Mouse (Mus musculus) heart, postnatal 10 days (tissue): Measurements from ENCODE around the gene Hoxa1. TPM values are rescaled to one million over a fixed set of nuclear protein-coding genes. Genes with fewer than 3 reads are reported as not detected.

Source experiments
- DNase-seq, 2 experiments: peaks; one replicate each; pipeline ENCODE4 v3.0.0; 2021
- intact Hi-C: fragments of 180-260 bp; cut with DNase I; formaldehyde crosslinking; loops from one replicate; pipeline ENCODE4 v1.15.1; 2025
- total RNA-seq, 2 experiments: library from RNA; stranded (reverse); gene quantifications; 2 replicates each; pipeline ENCODE4 v1.2.3; 2021

Gene Hoxa1
- total RNA-seq, 2 experiments from 2014 or later, result 0.22 to 0.30 TPM

DNA sequence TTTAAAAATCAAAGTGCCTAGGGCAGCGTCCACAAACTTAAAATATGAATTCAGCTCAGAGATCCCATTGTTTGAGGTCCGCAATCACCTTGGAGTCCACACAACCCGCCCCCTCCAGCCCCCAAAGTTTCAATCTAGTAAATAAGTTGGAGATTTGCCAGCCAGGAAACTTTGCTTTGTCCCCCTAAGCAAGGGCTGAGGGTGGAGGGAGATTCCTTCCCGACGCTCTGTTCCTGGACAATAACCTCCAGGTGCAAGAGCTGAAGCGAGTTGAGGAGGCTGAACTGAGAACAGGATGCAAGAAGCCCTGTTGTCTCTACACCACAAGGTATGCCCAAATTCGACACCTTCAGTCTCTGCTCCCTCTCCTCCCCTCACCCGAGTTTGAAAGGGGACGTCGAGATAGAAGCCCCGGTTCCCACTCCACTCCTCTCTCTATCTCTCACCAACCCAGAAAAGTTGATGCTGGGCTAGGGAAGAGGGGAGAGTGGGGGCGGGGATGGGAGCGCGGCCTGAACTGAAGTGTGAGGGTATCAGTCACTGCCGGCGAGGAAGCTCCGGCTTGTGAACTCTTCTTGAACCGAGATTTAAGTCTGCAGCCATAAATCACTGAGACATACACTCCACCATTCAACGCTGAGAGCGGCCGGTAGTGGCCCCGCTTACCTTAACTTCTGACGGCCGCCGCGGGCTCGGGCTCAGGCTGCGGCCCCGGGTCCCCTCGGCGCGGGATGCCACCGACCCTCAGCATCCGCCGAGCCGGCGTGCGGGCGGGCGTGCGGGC is 17.0 kb upstream of the Hoxa1 start:
- intact Hi-C loops, result no loop called here
- no peak for DNase-seq

DNA sequence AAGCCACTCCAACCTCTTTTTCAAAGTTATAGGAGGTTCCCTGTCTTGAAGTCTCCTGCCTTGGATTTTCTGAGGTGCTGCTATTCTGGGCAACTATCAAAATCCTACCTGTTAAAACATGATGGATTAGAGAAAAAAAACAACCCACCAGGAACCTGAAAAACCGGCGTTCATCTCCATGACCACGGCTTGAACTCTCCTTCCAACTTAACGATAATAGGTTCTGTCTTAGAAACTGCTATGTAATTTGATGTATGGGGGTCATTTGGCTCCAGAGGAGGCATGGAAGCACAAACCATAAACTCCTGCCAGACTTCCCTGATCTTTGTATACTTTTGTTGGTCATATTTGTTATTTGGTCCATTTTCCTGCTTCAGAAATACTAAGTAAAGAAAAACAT is 15.5 kb upstream of the Hoxa1 start:
- DNase-seq, result no peak
- intact Hi-C loops, result no loop called here

DNA sequence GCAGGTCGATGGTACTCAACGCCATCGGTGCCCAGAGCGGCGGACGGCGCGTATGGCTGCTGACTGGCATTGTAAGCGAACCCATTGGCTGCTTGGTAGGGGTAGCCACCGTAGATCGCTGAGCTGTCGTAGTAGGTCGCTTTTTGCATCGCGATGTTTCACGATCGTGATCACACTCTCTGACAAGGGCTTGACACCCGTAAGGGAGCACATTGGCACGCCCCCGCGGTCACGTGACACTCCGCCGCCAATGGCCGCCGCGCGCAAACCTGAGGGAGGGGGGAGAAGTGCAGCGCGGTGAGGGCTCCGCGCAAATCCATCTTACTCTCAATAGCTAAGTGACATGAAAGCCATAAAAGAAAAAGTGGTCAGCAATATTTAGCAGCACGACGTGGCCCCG is 14.4 kb upstream of the Hoxa1 start:
- intact Hi-C loops, result no loop called here
- DNase-seq, result peak; percentile 64 to 69

DNA sequence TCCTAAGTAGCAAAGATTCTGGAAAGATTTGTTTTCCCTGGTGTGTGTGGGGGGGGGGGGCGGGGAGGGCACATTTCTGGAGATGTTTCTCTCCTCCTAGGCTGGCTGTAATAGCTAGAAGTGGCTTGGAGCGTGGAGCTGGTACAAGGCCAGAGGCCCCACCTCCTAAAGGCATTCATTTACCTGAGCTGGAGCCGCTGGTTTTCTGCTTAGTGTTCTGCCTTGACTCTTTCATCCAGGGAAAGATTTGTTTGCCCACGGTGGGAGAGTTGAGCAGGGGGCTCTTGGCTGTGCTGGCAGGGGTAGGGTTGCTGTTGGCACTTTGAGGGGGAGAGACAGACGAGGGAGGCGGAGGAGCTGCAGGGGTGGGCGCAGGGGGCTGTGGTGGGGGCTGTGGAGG is 13.8 kb upstream of the Hoxa1 start:
- no peak for DNase-seq
- intact Hi-C loops, result no loop called here

DNA sequence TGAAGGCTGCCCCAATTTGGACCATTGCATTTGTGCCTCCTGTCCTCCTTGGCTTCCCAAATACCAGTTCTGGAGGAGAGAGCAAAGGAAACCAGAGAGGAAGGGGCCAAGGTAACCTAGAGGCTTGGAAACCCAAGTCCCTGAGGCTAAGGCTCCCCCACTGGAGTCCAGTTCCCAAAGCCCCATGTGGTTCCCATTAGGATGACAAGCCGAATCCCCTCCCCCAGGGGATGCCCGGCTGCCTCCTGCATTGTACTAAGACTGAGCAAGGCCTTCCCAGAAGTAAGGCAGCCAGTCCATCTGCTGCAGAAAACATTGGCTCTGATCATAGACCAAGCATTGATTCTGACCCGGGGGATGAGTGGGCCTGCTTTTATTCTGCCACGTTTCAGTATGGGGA is 13.2 kb upstream of the Hoxa1 start:
- no peak for DNase-seq
- intact Hi-C loops, result no loop called here

DNA sequence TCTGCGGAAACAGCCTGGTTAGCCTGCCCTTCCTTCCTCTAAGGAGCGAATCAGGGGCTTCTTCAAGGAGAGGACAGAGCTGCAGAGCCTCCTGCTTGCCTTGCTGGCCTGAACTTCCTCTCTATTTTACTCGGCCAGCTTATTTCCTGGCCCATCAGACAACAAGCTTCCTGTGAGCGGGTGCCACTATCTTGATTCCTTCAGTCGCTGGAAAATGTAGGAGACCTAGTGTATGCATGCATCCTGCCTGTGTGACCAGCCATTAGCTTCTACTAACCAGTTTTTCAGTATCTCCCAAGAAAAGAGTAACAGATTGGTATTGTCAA is 12.7 kb upstream of the Hoxa1 start:
- intact Hi-C loops, result no loop called here
- DNase-seq, result no peak

DNA sequence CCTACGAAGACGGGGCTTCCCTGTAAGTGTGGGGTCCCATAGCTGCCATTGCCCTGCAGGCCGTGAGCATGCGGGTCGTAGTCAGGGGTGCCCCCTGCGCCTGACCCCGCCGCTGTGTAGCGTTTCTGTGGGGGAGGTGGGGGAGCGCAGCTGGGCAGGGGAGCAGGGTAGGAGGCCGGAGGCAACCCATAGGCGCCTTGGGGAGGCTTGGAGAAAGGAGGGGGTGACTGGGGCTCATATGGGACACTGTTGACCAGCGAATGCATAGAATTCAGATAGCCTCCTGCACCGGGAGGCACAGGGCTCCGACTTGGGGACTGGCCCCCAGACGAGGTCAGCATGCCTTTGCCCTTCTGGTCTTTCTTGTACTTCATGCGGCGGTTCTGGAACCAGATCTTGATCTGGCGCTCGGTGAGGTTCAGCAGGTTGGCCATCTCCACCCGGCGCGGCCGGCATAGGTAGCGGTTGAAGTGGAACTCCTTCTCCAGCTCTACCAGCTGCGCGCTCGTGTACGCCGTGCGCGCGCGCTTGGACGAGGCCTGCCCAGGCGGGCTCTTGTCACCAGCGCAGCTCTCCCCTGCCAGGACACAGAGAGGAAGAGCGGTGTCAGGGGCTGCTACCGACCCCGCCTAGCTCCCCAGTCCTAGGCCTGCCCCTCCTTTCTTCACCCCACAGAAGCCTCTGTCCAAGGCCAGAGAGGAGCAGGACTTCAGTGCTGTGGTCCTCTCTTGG is 12.2 kb upstream of the Hoxa1 start:
- intact Hi-C loops, result no loop called here

DNA sequence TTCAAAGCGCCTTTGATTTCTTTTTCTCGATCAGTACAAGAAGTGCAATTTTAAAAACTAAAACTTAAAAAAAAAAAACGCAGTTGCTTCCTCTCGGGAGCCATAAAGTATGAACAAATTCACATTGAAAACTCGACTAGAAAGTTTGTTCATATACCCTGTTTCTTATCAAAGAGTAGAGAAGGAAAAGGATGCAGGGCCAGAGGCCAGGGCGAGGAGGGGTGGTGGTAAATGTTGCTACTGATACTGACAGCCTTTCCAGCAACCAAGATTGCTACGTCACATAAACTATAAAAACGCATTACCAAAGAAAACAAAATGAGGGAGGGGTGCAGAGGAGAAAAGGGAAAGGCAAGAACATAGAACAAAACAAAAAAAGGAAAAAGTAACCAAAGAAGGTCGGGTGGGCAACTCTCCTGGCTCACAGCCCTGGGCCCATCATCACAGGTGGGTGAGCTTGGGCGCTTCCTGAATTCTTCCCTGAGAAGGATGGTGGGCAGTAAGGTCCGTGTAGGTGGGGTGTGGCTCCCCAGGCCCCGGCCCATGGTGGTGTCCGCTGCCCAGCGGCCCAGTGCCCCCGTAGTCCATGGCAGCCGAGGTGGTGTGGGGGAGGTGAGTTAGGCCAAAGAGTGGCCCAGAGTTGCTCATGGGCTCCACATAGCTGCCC is 11.5 kb upstream of the Hoxa1 start:
- no peak for DNase-seq
- intact Hi-C loops, result no loop called here

More for the DNA sequence above, 12.2 kb upstream of the Hoxa1 start:
- no peak for DNase-seq

DNA sequence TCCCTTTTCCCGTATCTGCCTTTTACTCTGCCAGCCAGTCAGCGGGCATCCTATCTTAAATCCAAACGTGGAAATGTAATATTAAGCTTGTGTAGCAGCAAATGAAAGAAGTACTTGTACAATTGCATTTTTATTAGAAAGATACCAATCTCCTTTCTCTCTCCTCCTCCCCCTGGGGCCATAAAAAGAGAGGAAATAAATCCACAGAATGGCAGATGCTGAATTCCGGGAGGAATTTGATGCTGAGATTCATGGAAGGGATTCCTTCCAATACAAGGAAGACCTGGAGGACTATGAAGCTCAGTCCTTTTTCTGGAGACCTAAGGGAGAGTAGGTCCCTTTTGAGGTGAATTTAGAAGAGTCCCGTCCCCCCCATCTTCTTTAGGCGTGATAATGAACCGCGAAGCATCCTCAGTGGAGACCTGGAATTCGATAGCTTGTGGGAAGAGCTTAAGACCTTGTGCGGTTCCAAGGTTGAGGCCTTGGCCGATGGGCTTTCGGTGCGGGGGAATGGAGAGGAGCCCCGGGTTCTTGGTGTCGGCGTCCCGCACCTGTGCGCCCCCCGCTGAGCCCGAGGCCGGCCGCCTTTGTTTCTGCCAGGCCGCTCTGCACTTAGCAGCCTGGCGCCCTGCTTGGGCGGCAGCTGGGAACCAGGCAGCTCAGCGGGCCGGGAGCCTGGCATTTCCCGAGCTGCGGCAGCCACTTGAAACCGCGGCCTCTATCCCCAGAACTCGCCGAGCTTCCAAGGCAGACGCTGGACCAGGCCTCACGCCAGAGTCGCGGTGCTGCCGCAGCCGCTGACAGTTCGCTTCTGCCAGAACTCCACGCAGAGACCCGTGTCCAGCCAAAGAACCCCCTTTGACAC is 10.3 kb upstream of the Hoxa1 start:
- no peak for DNase-seq
- intact Hi-C loops, result no loop called here

DNA sequence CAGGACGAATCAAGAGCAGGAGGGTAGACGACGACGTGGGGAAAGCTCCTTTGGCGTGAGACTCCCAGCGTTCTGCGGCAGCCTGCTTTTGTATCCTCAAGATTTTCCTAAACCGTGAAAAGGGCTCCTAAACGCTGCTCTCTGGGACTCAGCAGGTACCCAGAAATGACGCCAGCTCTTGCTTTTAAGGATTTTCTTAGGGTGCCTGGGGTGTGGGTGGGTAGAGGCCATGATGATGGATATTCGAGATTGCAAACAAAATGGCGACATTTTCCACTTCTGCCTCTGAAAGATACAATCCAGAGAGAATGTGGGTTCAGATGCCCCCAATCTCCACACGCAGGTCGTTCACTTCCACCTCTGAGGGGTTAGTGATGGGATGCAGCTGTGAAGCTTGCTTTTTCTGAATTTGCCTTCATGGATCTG is 9.6 kb upstream of the Hoxa1 start:
- no peak for DNase-seq

DNA sequence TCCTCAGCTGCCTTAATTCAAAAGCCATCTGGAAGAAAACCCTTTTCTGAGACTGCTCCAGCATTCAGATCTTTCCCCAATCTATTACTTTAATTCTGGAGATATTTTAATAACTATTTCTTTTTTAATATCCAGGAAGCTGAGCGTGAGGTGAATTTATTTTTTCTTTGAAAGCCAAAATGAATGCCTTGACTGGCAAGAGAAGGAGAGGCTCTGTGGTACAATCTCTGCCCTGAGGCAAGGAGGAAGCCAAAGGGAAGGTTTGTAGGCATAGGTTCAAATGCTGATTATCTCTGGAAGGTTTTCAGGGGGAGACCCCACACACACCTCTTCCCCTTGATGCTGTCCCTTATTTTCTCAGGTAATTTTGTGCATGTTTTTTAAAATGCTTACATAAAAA is 9.1 kb upstream of the Hoxa1 start:
- DNase-seq, result no peak
- intact Hi-C loops, result no loop called here

More for the DNA sequence above, 9.6 kb upstream of the Hoxa1 start:
- intact Hi-C loops, result no loop called here

DNA sequence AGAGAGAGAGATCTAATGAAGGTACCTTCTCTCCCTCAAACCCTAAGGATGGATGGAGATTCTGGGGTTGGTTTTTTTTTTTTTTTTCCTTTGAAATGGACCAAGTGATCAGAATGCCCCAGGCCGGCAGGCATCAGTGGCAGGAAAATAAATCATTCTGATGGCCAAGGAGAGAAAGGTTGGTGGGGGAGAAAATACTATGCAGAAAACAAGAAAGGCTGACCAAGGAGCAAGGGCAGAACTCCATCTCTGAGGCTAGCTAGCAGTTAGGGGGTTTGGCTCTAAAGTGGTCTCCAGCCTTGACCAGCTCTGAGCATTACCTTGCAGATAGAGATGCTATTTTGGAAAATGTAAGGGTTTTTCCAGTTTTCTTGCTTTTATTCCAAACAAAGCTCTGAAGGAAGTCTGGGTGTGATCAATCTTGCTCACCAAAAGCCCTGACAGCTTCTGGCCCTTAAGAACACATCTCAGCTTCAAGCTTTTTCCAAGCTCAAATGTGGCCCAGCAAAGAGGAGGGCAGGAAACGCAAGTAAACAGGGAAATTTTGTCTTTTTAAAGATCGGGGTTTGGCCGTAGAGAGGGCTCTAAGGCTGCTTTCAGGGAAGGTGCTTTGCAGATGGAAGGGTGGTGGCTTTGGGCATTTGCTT is 8.4 kb upstream of the Hoxa1 start:
- intact Hi-C loops, result no loop called here
- DNase-seq, result no peak

DNA sequence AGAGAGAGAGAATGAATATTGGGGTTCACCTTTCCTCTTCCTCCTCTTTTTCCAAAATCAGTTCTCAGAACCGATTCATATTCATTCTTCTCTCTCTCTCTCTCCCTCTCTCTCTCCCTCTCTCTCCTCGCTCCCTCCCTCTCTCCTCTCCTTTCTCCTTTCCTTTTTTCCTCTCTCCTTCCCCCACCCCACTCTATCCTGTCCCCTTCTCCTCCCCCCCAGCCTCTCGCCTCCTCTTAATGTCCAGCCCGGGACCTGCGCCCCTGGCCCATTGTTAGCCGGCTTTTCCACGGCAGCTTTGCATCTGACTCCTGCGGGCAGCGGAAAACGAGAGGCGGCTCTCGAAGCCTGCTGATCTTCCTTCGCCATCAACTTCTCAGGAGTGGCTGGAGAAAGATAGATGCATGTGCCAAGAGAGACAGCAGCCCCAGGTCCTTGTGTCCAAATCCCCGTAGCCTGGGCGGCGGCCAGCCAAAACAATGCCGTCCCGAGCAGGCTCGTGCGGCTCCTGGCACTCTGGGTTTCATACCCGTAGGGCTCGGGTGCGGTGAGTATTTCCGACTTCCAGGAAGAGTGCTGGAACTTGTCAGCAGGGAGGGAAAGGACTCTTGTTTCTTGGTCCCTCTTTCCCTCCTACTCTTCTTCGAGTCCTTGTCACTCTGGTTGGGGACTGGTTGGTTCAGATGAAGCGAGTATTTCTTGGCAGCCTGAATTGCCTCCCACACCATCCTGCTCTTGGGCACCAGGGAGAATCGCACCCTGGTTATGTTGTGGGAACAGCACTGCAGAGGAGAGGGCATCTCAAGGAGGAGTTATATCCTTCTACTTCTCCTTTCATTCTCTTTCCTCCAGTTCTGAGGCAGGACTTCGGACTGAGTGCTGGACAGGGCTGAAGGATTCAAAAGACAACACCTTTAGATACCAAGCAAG is 7.6 kb upstream of the Hoxa1 start:
- intact Hi-C loops, result no loop called here
- DNase-seq, result no peak

DNA sequence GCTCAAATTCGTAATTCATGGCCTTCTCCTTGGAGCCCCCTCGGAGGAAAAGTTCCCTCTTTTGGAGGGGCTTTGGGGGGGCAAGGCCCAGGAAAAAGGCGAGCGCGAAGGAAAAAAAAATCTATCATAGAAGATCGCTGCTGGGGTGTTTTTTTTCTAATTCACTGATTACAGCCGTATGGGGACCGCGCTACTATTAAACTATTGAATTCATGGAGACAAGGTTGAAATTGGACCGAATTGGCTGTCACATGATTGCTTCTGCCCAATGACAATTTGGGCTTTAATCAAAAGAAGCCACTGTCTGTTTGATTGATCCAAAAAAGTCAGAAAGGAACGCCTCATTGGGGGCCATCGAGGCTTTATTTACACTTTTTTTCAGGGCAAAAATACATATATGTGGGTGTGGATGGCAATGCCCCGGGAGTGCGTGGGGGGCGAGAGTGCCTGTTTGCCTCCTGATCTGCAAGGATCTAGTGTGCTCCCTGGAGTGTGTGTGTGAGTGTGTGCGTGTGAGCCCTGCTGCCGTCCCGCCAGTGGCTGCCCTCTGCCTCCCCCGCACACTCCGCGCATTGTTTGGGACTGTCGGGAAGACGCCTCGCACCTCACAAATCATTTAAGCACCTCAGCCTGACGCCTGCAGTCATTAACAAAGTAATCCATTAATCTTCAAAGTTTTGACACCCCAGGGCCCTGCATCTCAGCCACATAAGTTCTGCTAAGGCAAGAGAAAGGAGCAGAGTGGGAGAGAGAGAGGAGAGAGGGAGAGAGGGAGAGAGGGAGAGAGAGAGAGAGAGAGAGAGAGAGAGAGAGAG is 6.7 kb upstream of the Hoxa1 start, which contains the start of gene Hoxa2:
Gene Hoxa2, minus strand, starts transcription at position 206 of the 815 bp plus-strand sequence.
- no peak for DNase-seq
- intact Hi-C loops, result loop anchor here (5.0 kb wide), 2 partner anchors 152 to 993 kb away; no protein-coding TSS in a partner anchor

DNA sequence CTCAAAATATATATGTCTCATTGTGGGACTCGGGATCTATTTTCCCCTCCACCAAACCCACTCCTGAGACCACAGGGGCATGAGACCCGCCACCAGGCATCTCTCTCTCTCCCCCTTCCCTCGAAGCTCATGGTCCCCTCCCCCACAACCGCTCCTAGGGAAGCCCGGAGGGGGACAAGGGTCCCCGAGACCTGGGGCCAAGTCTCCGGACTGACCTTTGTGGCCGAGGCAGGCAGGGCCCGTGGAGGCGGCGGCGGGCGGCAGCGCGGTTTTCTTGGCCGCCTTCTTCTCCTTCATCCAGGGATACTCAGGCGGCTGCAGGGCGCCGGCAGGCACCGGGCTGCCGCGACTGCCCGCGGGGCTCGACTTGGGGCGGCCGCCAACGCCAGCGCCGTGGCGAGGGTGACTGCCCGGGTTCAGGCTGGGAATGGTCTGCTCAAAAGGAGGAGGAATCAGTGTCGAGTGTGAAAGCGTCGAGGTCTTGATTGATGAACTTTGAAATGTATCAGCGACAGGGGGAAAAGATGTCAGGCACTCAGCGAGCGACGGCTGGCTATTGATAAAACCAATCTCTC is 6.0 kb upstream of the Hoxa1 start:
- intact Hi-C loops, result loop anchor here (5.0 kb wide), 2 partner anchors 153 to 992 kb away; no protein-coding TSS in a partner anchor

DNA sequence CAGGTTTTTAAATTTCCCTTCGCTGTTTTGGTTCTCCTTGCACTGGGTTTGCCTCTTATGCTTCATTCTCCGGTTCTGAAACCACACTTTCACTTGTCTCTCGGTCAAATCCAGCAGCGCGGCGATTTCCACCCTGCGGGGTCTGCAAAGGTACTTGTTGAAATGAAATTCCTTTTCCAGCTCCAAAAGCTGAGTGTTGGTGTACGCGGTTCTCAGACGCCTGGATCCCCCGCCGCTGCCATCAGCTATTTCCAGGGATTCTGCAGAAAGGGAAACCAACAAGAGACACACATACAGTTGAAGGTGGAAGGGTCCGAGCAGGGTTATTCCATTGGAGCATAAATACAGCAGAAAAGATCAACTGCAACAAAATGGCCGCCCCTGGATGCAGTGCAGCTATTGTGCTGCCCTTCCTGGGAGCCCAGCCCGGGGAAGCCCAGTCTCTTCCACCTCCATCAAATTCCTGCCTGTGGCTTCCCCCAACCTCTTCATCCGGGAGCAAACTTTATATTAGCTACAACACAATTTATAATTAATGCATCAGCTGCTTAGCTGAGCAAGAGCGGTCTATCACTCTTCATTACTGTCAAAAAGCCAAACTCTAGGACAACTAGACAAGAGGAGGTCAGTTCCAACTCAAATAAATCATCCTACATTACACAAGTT is 5.4 kb upstream of the Hoxa1 start:
- intact Hi-C loops, result loop anchor here (2.0 to 5.0 kb wide), 3 partner anchors 27 to 991 kb away; partner anchors contain the start of gene Hoxa4
- DNase-seq, result no peak

More for the DNA sequence above, 6.0 kb upstream of the Hoxa1 start:
- no peak for DNase-seq
